Mouse (Mus musculus): ENCODE measurements around the gene Tmem266. TPM values are rescaled to one million over a fixed set of nuclear protein-coding genes. Genes with fewer than 3 reads are reported as not detected.
A peak's percentile ranks its signal among the peaks of the same experiment; 100 is the strongest.

Gene Tmem266
- total and polyA plus RNA-seq, 2 experiments, result 1.5 TPM

DNA sequence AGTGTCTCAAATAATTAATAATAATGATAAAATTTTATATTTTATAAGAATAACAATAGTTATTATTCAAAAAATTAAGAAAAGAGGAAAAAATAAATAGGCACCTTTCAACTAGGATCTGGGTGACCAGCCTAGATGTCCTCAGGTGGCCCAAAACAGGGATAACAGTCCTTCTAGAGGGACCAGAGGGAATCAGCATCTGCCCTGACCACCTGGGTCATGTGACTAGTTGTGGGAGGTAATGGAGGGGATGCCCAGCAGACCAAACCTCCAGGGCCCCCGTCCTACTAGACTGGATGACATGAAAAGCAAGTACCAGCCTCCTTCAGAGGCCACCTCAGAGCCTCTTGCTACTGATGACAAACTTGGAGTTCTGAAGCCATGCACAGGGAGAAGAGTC, 122.4 kb downstream of the Tmem266 start:
- Histone ChIP-seq H3K27ac (replicated peaks; ENCODE audit: insufficient read depth, low read depth, low read length) (no peak overlapping the region), H3K9ac (ENCODE audit: low read depth, low read length) (no peak overlapping the region), H3K36me3 (ENCODE audit: control insufficient read depth, insufficient read depth, low read length) (peaks cover 6% of the 10 kb centered on the region; the same call in 1 of the 2 replicates), H3K4me3 (ENCODE audit: insufficient read depth, low read depth, low read length) (no peak overlapping the region), H3K27me3 (ENCODE audit: control insufficient read depth, insufficient read depth, low read length) (no peaks in the 10 kb centered on the region), H3K4me1 (ENCODE audit: control insufficient read depth, insufficient read depth, low read length) (no peaks in the 10 kb centered on the region), H3K79me2 (ENCODE audit: control insufficient read depth, insufficient read depth, low read length) (no peaks in the 10 kb centered on the region)
- TF ChIP-seq POLR2A (IDR thresholded peaks at IDR 0.05; ENCODE audit: extremely low read depth, insufficient read depth, low read length), result no peak
- TF ChIP-seq CTCF (IDR thresholded peaks at IDR 0.05; ENCODE audit: low read depth, low read length), result no peak
- no peak for DNase-seq (ENCODE audit: extremely low read depth, low read depth, low spot score)
- 62% methylated on average over 1 of the region's 1 CpGs for WGBS

DNA sequence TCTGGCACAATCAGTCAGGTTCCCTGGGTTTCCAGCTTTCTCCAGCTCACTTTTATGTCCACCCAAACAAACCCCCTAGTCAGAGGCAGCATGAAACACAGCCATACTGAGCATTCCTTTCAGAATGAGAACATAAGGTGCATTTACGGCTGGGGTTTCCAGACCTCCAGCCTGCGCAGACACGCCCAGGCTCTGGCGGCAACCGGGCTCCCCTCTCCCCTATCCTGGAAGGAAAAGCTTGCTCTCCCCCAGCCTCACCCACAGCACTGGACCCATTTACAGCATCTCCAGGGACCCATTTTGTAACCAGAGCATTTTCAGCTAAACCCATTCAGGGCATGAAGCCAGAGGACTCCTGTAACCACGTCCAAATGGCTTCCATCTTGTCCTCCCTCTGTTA, 123.3 kb downstream of the Tmem266 start:
- Histone ChIP-seq H3K27me3 (ENCODE audit: control insufficient read depth, insufficient read depth, low read length) (no peaks in the 10 kb centered on the region), H3K4me1 (ENCODE audit: control insufficient read depth, insufficient read depth, low read length) (no peaks in the 10 kb centered on the region), H3K4me3 (ENCODE audit: insufficient read depth, low read depth, low read length) (no peak overlapping the region), H3K79me2 (ENCODE audit: control insufficient read depth, insufficient read depth, low read length) (no peaks in the 10 kb centered on the region), H3K9ac (ENCODE audit: low read depth, low read length) (no peak overlapping the region), H3K36me3 (ENCODE audit: control insufficient read depth, insufficient read depth, low read length) (peaks cover 12% of the 10 kb centered on the region), H3K27ac (replicated peaks; ENCODE audit: insufficient read depth, low read depth, low read length) (no peak overlapping the region)
- TF ChIP-seq POLR2A (IDR thresholded peaks at IDR 0.05; ENCODE audit: extremely low read depth, insufficient read depth, low read length) (no peak), CTCF (IDR thresholded peaks at IDR 0.05; ENCODE audit: low read depth, low read length) (no peak)
- DNase-seq (ENCODE audit: extremely low read depth, low read depth, low spot score), result no peak
- 90% methylated on average over 6 of the region's 6 CpGs for WGBS

DNA sequence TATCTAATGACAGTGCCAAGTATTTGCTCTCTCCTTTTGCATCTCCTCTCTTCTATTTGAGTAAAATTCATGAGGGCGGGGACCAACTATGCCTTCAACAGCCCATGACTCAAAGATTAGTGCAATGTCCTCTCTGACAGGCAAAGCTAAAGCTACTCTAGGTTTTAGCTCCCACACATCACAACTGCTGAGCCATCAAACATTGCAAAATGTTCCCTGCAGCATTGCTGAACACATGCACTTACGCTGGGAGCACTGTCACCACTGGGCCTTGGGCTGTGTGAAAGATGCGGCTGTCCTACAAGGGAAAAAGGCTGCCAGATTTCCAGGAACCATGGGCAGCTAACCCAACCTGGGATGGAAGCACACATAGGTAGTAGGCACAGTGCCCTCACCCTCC, 124.7 kb downstream of the Tmem266 start:
- Histone ChIP-seq H3K4me1 (ENCODE audit: control insufficient read depth, insufficient read depth, low read length) (no peaks in the 10 kb centered on the region), H3K79me2 (ENCODE audit: control insufficient read depth, insufficient read depth, low read length) (no peaks in the 10 kb centered on the region), H3K27me3 (ENCODE audit: control insufficient read depth, insufficient read depth, low read length) (no peaks in the 10 kb centered on the region), H3K27ac (replicated peaks; ENCODE audit: insufficient read depth, low read depth, low read length) (no peak overlapping the region), H3K9ac (ENCODE audit: low read depth, low read length) (no peak overlapping the region), H3K4me3 (ENCODE audit: insufficient read depth, low read depth, low read length) (no peak overlapping the region), H3K36me3 (ENCODE audit: control insufficient read depth, insufficient read depth, low read length) (peaks cover 21% of the 10 kb centered on the region)
- 71% methylated on average over 3 of the region's 3 CpGs for WGBS
- DNase-seq (ENCODE audit: extremely low read depth, low read depth, low spot score), result no peak
- TF ChIP-seq CTCF (IDR thresholded peaks at IDR 0.05; ENCODE audit: low read depth, low read length), result no peak
- no peak for TF ChIP-seq POLR2A (IDR thresholded peaks at IDR 0.05; ENCODE audit: extremely low read depth, insufficient read depth, low read length)

DNA sequence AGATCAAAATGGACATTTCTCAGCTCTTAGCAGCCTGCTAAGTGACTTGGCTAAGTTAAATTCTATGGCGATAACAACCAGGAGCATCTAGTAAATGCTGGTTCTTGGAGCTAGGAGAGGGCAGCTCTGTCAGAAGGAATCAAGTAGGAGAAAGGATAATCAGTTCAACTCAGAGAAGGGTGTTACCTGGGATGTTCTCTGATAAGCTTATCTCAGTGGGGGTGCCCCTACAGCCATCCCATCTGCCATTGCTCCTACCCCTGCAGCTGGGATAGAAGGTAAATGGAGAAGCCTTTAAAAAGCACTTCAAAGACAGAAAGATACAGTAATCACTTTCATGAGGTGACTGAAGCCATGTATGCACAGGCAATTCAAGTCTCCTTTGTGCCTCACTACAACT, 126.2 kb downstream of the Tmem266 start:
- H3K27me3 ChIP-seq (ENCODE audit: control insufficient read depth, insufficient read depth, low read length), result no peaks in the 10 kb centered on the region
- TF ChIP-seq CTCF (IDR thresholded peaks at IDR 0.05; ENCODE audit: low read depth, low read length) (no peak), POLR2A (IDR thresholded peaks at IDR 0.05; ENCODE audit: extremely low read depth, insufficient read depth, low read length) (no peak)
- H3K9ac ChIP-seq (ENCODE audit: low read depth, low read length), result no peak overlapping the region
- 100% methylated on average over 1 of the region's 1 CpGs for WGBS
- H3K4me3 ChIP-seq (ENCODE audit: insufficient read depth, low read depth, low read length), result no peak overlapping the region
- no peaks in the 10 kb centered on the region for H3K4me1 ChIP-seq (ENCODE audit: control insufficient read depth, insufficient read depth, low read length)
- DNase-seq (ENCODE audit: extremely low read depth, low read depth, low spot score), result no peak
- H3K27ac ChIP-seq (replicated peaks; ENCODE audit: insufficient read depth, low read depth, low read length), result no peak overlapping the region
- H3K36me3 ChIP-seq (ENCODE audit: control insufficient read depth, insufficient read depth, low read length), result peaks cover 28% of the 10 kb centered on the region
- no peaks in the 10 kb centered on the region for H3K79me2 ChIP-seq (ENCODE audit: control insufficient read depth, insufficient read depth, low read length)

DNA sequence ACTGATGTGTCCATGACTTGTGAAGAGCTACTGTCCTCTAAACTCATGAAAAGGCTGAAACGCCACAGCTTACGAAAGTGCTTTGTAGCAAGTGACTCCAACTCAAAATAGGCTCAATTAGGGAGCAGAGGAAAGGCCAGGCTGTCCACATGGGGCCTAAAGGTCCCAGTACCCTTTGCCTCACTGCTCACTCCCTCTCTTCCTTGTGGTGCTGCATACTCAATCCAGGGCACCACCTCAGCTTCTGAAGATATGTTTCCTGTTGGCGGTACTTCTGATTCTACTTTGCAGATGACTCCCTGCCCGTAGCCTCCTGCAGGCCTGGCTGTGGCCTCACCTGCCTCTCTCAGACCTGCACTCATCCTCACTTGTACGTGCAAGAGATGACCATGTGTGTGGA, 126.7 kb downstream of the Tmem266 start:
- no peak for DNase-seq (ENCODE audit: extremely low read depth, low read depth, low spot score)
- Histone ChIP-seq H3K9ac (ENCODE audit: low read depth, low read length) (no peak overlapping the region), H3K4me1 (ENCODE audit: control insufficient read depth, insufficient read depth, low read length) (no peaks in the 10 kb centered on the region), H3K79me2 (ENCODE audit: control insufficient read depth, insufficient read depth, low read length) (no peaks in the 10 kb centered on the region), H3K27ac (replicated peaks; ENCODE audit: insufficient read depth, low read depth, low read length) (no peak overlapping the region), H3K27me3 (ENCODE audit: control insufficient read depth, insufficient read depth, low read length) (no peaks in the 10 kb centered on the region), H3K4me3 (ENCODE audit: insufficient read depth, low read depth, low read length) (no peak overlapping the region), H3K36me3 (ENCODE audit: control insufficient read depth, insufficient read depth, low read length) (peaks cover 28% of the 10 kb centered on the region)
- no peak for TF ChIP-seq CTCF (IDR thresholded peaks at IDR 0.05; ENCODE audit: low read depth, low read length)
- TF ChIP-seq POLR2A (IDR thresholded peaks at IDR 0.05; ENCODE audit: extremely low read depth, insufficient read depth, low read length), result no peak
- WGBS, result 96% methylated on average over 5 of the region's 5 CpGs

DNA sequence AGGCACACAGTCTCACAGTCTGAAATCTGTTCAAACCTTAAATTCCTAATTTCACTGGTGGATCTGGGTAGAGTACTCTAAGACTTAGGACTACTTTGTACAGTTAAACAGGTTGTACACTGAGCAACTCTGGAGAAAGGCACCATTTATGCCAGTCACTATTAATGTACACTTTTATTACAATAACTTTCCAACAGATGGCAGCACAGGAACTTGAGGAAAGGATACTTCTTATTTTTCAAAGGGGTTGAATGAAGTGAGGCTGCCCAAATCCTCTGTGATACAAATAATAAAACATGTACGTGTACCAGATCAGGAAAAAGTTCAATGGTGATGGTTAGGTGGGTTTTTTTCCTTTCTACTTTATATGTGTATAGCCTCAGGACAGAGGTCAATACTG, 141.7 kb downstream of the Tmem266 start:
- no peak overlapping the region for H3K9ac ChIP-seq (ENCODE audit: low read depth, low read length)
- 76% methylated on average over 1 of the region's 1 CpGs for WGBS
- no peaks in the 10 kb centered on the region; the same call in 1 of the 2 replicates for H3K79me2 ChIP-seq (ENCODE audit: control insufficient read depth, insufficient read depth, low read length)
- H3K4me1 ChIP-seq (ENCODE audit: control insufficient read depth, insufficient read depth, low read length), result no peaks in the 10 kb centered on the region
- TF ChIP-seq CTCF (IDR thresholded peaks at IDR 0.05; ENCODE audit: low read depth, low read length) (no peak), POLR2A (IDR thresholded peaks at IDR 0.05; ENCODE audit: extremely low read depth, insufficient read depth, low read length) (no peak)
- peak; percentile 9 for DNase-seq (ENCODE audit: extremely low read depth, low read depth, low spot score)
- H3K27ac ChIP-seq (replicated peaks; ENCODE audit: insufficient read depth, low read depth, low read length), result no peak overlapping the region
- H3K36me3 ChIP-seq (ENCODE audit: control insufficient read depth, insufficient read depth, low read length), result peaks cover 44% of the 10 kb centered on the region
- no peaks in the 10 kb centered on the region for H3K27me3 ChIP-seq (ENCODE audit: control insufficient read depth, insufficient read depth, low read length)
- H3K4me3 ChIP-seq (ENCODE audit: insufficient read depth, low read depth, low read length), result no peak overlapping the region
